Mouse (Mus musculus): Measurements from ENCODE around the gene Poc1b.

GRCm38 (mm10) chr10:99196556-99196955 is 89.7 kb downstream of the Poc1b start:
- no peak for TF ChIP-seq CTCF (IDR thresholded peaks at IDR 0.05)
- TF ChIP-seq POLR2A (IDR thresholded peaks at IDR 0.05; ENCODE audit: insufficient read depth, low read depth, low read length): no peak
- TF ChIP-seq EP300 (IDR thresholded peaks at IDR 0.05; ENCODE audit: insufficient read depth, low read depth, low read length): no peak
